Mouse (Mus musculus) midbrain, postnatal 0 days (tissue): Measurements from ENCODE around the gene Ccdc60. TPM values are rescaled to one million over a fixed set of nuclear protein-coding genes. Genes with fewer than 3 reads are reported as not detected.

Experiments used
- ATAC-seq: fragments of 200-750 bp; cut with Nextera tagmentation; 2 replicates; pipeline ENCODE4 v1.8.0; 2017; ENCODE audit warnings: moderate number of reproducible peaks, mild to moderate bottlenecking, moderate TSS enrichment, moderate library complexity; ENCODE audit not compliant: low FRiP score
- DNase-seq: peaks from one replicate; pipeline ENCODE4 v3.0.0-alpha.2; 2015; ENCODE audit warnings: low spot score
- H3K27ac ChIP-seq: fragments of 300-500 bp; sonication (generic); 2 replicates; pipeline ENCODE4 v1.5.1; 2014; ENCODE audit warnings: low read depth, mild to moderate bottlenecking, low read length, mixed read lengths
- H3K27me3 ChIP-seq: fragments of 300-500 bp; sonication (generic); 2 replicates; pipeline ENCODE4 v1.6.1; 2014; ENCODE audit warnings: low read length, control low read depth, mixed read lengths; ENCODE audit not compliant: insufficient read depth
- H3K36me3 ChIP-seq: fragments of 300-500 bp; sonication (generic); 2 replicates; pipeline ENCODE4 v1.6.1; 2014; ENCODE audit warnings: low read length, control low read depth, mixed read lengths; ENCODE audit not compliant: insufficient read depth
- H3K4me1 ChIP-seq: fragments of 300-500 bp; sonication (generic); 2 replicates; pipeline ENCODE4 v1.6.1; 2014; ENCODE audit warnings: mild to moderate bottlenecking, control low read depth, antibody characterized with exemption, low read length, mixed read lengths; ENCODE audit not compliant: insufficient read depth
- H3K4me2 ChIP-seq: fragments of 300-500 bp; sonication (generic); 2 replicates; pipeline ENCODE4 v1.6.1; 2014; ENCODE audit warnings: low read depth, mild to moderate bottlenecking, low read length, mixed read lengths; ENCODE audit not compliant: poor library complexity, severe bottlenecking
- H3K4me3 ChIP-seq: fragments of 300-500 bp; sonication (generic); 2 replicates; pipeline ENCODE4 v1.5.1; 2014; ENCODE audit warnings: low read depth, mild to moderate bottlenecking, low read length, moderate library complexity
- H3K9ac ChIP-seq: fragments of 300-500 bp; sonication (generic); replicated peaks from 2 replicates; pipeline ENCODE4 v1.6.1; 2014; ENCODE audit warnings: mild to moderate bottlenecking, low read length, moderate library complexity, mixed read lengths; ENCODE audit not compliant: poor library complexity, severe bottlenecking
- H3K9me3 ChIP-seq: fragments of 300-500 bp; sonication (generic); 2 replicates; pipeline ENCODE4 v1.6.1; 2016; ENCODE audit warnings: low read length, control low read depth
- CTCF ChIP-seq: IDR thresholded peaks from 2 replicates; pipeline ENCODE4 v1.5.1; 2016; ENCODE audit warnings: antibody characterized with exemption, mild to moderate bottlenecking
- WGBS: fragments of 180-500 bp; shearing (Covaris S2); extraction: QIAGEN DNeasy Blood & Tissue Kit; methylation state at CpG from one replicate; pipeline ENCODE4 v1.1.7; 2014; 5-methylcytosine and 5-hydroxymethylcytosine counted together
- polyA plus RNA-seq: library from polyadenylated mRNA; unstranded; fragments of >200 nt; fragmentation: Nextera tagmentation; extraction: Ambion mirVana; gene quantifications from 2 replicates; pipeline ENCODE4 v1.2.1, GENCODE M21; 2015
- total RNA-seq: library from RNA; depleted of rRNA; stranded (reverse); fragments of >200 nt; gene quantifications from 2 replicates; pipeline ENCODE4 v1.2.3, GENCODE M21; 2014; rRNA removed

Ccdc60 gene
- total and polyA plus RNA-seq, 2 experiments from 2014 or later, result 2.2 to 2.6 TPM

GRCm38 (mm10) chr5:116084231-116084630 lies 204.6 kb downstream of the Ccdc60 start:
- Histone ChIP-seq H3K9ac (no peak overlapping the region), H3K4me1 (0 out of 2 replicates have a peak, but pooled peaks cover 2% of the 10 kb centered on the region), H3K36me3 (no peaks in the 10 kb centered on the region), H3K27me3 (peaks cover 16% of the 10 kb centered on the region), H3K4me3 (no peak overlapping the region), H3K27ac (no peak overlapping the region), H3K9me3 (no peaks in the 10 kb centered on the region), H3K4me2 (no peak overlapping the region)
- 93% methylated on average over 6 of the region's 6 CpGs for whole genome bisulfite sequencing
- DNase-seq (no peak), ATAC-seq (no peak)
- TF ChIP-seq CTCF, result no peak

- WGBS, result 10% methylated on average over 17 of the region's 17 CpGs
- Histone ChIP-seq H3K4me3 (no peak within 1 kb of the TSS), H3K9me3 (no peaks in the 10 kb centered on the region), H3K27ac (no peak within 1 kb of the TSS), H3K4me1 (0 out of 2 replicates have a peak, but pooled peaks cover 2% of the 10 kb centered on the region), H3K36me3 (no peaks in the 10 kb centered on the region), H3K4me2 (0 out of 2 replicates have a peak within 1 kb of the TSS, but pooled peaks have one; percentile 16), H3K9ac (no peak within 1 kb of the TSS), H3K27me3 (peaks cover 16% of the 10 kb centered on the region)
- DNase-seq, result no peak
- ATAC-seq, result no peak
- no peak for TF ChIP-seq CTCF
Measured at GRCm38 (mm10) chr5:116083081-116083480, 205.7 kb downstream of the Ccdc60 start, which contains the start of gene Tmem233. TSS of gene Tmem233 (minus strand) at chr5:116083244.

- WGBS, result 45% methylated on average over 17 of the region's 17 CpGs
- H3K4me1 ChIP-seq, result 0 out of 2 replicates have a peak, but pooled peaks cover 2% of the 10 kb centered on the region
- no peak for DNase-seq
- no peak for TF ChIP-seq CTCF
- no peak overlapping the region for H3K4me3 ChIP-seq
- H3K9me3 ChIP-seq, result no peaks in the 10 kb centered on the region
- no peak overlapping the region for H3K27ac ChIP-seq
- peaks cover 16% of the 10 kb centered on the region for H3K27me3 ChIP-seq
- no peak overlapping the region for H3K4me2 ChIP-seq
- ATAC-seq, result no peak
- no peaks in the 10 kb centered on the region for H3K36me3 ChIP-seq
- H3K9ac ChIP-seq, result no peak overlapping the region
Measured at GRCm38 (mm10) chr5:116082241-116082900, 206.4 kb downstream of the Ccdc60 start.

- Histone ChIP-seq H3K27me3 (peaks cover 16% of the 10 kb centered on the region), H3K9me3 (no peaks in the 10 kb centered on the region), H3K4me2 (no peak overlapping the region), H3K9ac (no peak overlapping the region), H3K36me3 (no peaks in the 10 kb centered on the region), H3K4me1 (0 out of 2 replicates have a peak, but pooled peaks cover 2% of the 10 kb centered on the region), H3K4me3 (no peak overlapping the region), H3K27ac (no peak overlapping the region)
- no peak for DNase-seq
- 75% methylated on average over 7 of the region's 7 CpGs for WGBS
- no peak for TF ChIP-seq CTCF
- no peak for ATAC-seq
Measured at GRCm38 (mm10) chr5:116081616-116082015, 207.2 kb downstream of the Ccdc60 start.

- no peak overlapping the region for H3K4me3 ChIP-seq
- 0 out of 2 replicates have a peak, but pooled peaks cover 2% of the 10 kb centered on the region for H3K4me1 ChIP-seq
- 67% methylated on average over 6 of the region's 6 CpGs for WGBS
- no peaks in the 10 kb centered on the region for H3K9me3 ChIP-seq
- DNase-seq (no peak), ATAC-seq (no peak)
- no peaks in the 10 kb centered on the region for H3K36me3 ChIP-seq
- TF ChIP-seq CTCF, result no peak
- no peak overlapping the region for H3K9ac ChIP-seq
- H3K4me2 ChIP-seq, result no peak overlapping the region
- H3K27ac ChIP-seq, result no peak overlapping the region
- peaks cover 16% of the 10 kb centered on the region for H3K27me3 ChIP-seq
Measured at GRCm38 (mm10) chr5:116080736-116081135, 208.0 kb downstream of the Ccdc60 start.

Other genes starting within 250 kb of the Ccdc60 start
- gene Tmem233, start 205.7 kb downstream of the Ccdc60 start, total RNA-seq, result not detected in 2 replicates
- gene Tmem233, start 205.7 kb downstream of the Ccdc60 start, polyA plus RNA-seq, result not detected in 2 replicates
- 19.4 and 19.8 TPM in 2 replicates for gene Hspb8, start 133.9 kb upstream of the Ccdc60 start, total RNA-seq
- 7.5 and 8.0 TPM in 2 replicates for gene Hspb8, start 133.9 kb upstream of the Ccdc60 start, polyA plus RNA-seq